Mouse (Mus musculus) kidney, postnatal 0 days (tissue): Measurements from ENCODE around the gene Ntng1. TPM values are rescaled to one million over a fixed set of nuclear protein-coding genes. Genes with fewer than 3 reads are reported as not detected.

ENCODE experiments used
- ATAC-seq: fragments of 200-750 bp; cut with Nextera tagmentation; replicated peaks from 2 replicates; pipeline ENCODE4 v1.8.0; 2017; ENCODE audit warnings: low read depth, moderate number of reproducible peaks, moderate TSS enrichment, moderate library complexity; ENCODE audit not compliant: low FRiP score
- DNase-seq: peaks from one replicate; pipeline ENCODE4 v3.0.0-alpha.2; 2016; ENCODE audit warnings: low spot score
- H3K27ac ChIP-seq: fragments of 300-500 bp; sonication (generic); 2 replicates; pipeline ENCODE4 v1.5.1; 2014; ENCODE audit warnings: mild to moderate bottlenecking
- H3K27me3 ChIP-seq: fragments of 300-500 bp; sonication (generic); 2 replicates; pipeline ENCODE4 v1.6.1; 2014; ENCODE audit warnings: low read length, mixed read lengths; ENCODE audit not compliant: insufficient read depth
- H3K36me3 ChIP-seq: fragments of 300-500 bp; sonication (generic); 2 replicates; pipeline ENCODE4 v1.6.1; 2014; ENCODE audit warnings: low read length, mixed read lengths; ENCODE audit not compliant: insufficient read depth
- H3K4me1 ChIP-seq: fragments of 300-500 bp; sonication (generic); replicated peaks from 2 replicates; pipeline ENCODE4 v1.6.1; 2014; ENCODE audit warnings: antibody characterized with exemption, low read length, mixed read lengths; ENCODE audit not compliant: insufficient read depth
- H3K4me2 ChIP-seq: fragments of 300-500 bp; sonication (generic); 2 replicates; pipeline ENCODE4 v1.6.1; 2014; ENCODE audit warnings: mild to moderate bottlenecking, low read length, moderate library complexity, mixed read lengths
- H3K4me3 ChIP-seq: fragments of 300-500 bp; sonication (generic); replicated peaks from 2 replicates; pipeline ENCODE4 v1.5.1; 2014; ENCODE audit warnings: low read depth, low read length
- H3K9ac ChIP-seq: fragments of 300-500 bp; sonication (generic); 2 replicates; pipeline ENCODE4 v1.6.1; 2014; ENCODE audit warnings: low read depth, low read length
- H3K9me3 ChIP-seq: fragments of 300-500 bp; sonication (generic); replicated peaks from 2 replicates; pipeline ENCODE4 v1.6.1; 2016; ENCODE audit warnings: low read length, inconsistent platforms, mixed read lengths
- CTCF ChIP-seq: IDR thresholded peaks from 2 replicates; pipeline ENCODE4 v1.5.1; 2016; ENCODE audit warnings: antibody characterized with exemption, low read depth, mild to moderate bottlenecking, moderate library complexity
- WGBS: fragments of 180-500 bp; shearing (Covaris S2); extraction: QIAGEN DNeasy Blood & Tissue Kit; methylation state at CpG from one replicate; pipeline ENCODE4 v1.1.7; 2014; 5-methylcytosine and 5-hydroxymethylcytosine counted together
- polyA plus RNA-seq: library from polyadenylated mRNA; unstranded; fragments of >200 nt; fragmentation: Nextera tagmentation; extraction: Ambion mirVana; gene quantifications from 2 replicates; pipeline ENCODE4 v1.2.1, GENCODE M21; 2015

Gene Ntng1
- polyA plus RNA-seq, 1 experiment from 2014 or later, result 4.4 TPM

DNA sequence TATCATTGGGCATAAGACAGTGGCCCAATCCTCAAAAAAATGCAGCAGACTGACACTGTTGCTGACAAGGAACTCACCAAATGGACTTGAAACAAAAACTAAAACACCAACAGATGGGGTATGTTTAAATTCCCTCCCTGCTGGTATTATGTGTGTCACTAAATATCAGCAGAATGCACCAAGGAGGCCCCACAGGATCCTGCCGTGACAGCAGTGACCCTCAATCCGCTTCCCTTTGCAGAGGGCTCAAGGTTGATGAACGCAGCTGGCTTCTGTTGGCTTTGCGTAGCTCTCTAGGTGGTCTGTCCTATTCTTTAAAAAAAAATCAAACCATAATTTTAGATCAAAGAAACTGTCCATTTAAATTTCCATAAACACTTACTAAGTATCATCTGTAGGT lies 226.7 kb downstream of the Ntng1 start:
- Histone ChIP-seq H3K4me2 (no peak overlapping the region), H3K36me3 (no peaks in the 10 kb centered on the region), H3K9me3 (no peaks in the 10 kb centered on the region), H3K27me3 (no peaks in the 10 kb centered on the region), H3K4me3 (no peak overlapping the region), H3K9ac (no peak overlapping the region), H3K27ac (no peak overlapping the region), H3K4me1 (no peaks in the 10 kb centered on the region)
- TF ChIP-seq CTCF, result no peak
- DNase-seq (no peak), ATAC-seq (no peak)
- 55% methylated on average over 4 of the region's 4 CpGs for WGBS

DNA sequence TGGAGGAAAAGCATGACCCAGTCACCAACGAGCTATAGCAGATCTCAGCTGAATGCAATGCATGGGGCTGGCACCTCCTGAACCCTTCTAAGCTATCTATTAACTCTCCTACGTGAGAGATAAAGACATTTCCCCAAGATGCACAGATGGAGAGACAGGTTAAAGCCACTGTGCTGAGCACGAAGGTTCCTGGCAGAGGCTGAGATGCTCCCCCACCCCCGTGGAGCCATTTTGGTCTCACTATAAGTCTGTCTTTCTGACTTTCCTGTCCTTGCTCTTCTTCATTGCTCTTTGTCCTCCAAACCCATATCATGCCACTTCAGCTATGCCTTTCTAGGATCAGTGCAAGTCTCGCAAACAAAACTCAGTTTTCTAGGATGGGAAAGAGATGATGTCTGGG lies 229.6 kb downstream of the Ntng1 start:
- Histone ChIP-seq H3K4me2 (no peak overlapping the region), H3K27me3 (no peaks in the 10 kb centered on the region), H3K4me3 (no peak overlapping the region), H3K36me3 (no peaks in the 10 kb centered on the region), H3K27ac (no peak overlapping the region), H3K9me3 (no peaks in the 10 kb centered on the region), H3K9ac (no peak overlapping the region), H3K4me1 (no peaks in the 10 kb centered on the region)
- ATAC-seq (no peak), DNase-seq (no peak)
- TF ChIP-seq CTCF, result no peak
- WGBS, result 84% methylated on average over 5 of the region's 5 CpGs

DNA sequence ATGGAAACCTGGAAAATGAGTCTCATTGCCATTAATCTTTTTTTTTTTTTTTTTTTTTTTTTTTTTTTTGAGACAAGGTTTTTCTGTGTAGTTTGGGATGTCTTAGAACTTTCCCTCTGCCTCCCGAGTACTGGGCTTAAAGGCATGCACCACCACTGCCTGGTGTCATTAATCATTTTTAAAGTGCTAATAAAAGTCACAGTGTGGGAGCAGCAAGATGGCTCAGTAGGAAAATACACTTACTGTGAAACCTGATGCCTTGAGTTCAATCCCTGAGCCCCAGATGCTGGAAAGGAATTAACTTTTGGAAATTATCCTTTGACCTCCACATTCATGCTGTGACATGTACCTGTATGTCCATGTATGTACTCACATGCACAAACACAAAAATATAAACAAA lies 253.2 kb downstream of the Ntng1 start:
- Histone ChIP-seq H3K4me1 (no peaks in the 10 kb centered on the region), H3K27me3 (no peaks in the 10 kb centered on the region), H3K27ac (no peak overlapping the region), H3K4me2 (no peak overlapping the region), H3K9me3 (no peaks in the 10 kb centered on the region), H3K9ac (no peak overlapping the region), H3K4me3 (no peak overlapping the region), H3K36me3 (no peaks in the 10 kb centered on the region)
- peak; percentile 65 for DNase-seq
- ATAC-seq, result peak; percentile 57; the same call in 1 of the 2 replicates
- 0% methylated on average over 1 of the region's 1 CpGs for WGBS
- TF ChIP-seq CTCF, result no peak

DNA sequence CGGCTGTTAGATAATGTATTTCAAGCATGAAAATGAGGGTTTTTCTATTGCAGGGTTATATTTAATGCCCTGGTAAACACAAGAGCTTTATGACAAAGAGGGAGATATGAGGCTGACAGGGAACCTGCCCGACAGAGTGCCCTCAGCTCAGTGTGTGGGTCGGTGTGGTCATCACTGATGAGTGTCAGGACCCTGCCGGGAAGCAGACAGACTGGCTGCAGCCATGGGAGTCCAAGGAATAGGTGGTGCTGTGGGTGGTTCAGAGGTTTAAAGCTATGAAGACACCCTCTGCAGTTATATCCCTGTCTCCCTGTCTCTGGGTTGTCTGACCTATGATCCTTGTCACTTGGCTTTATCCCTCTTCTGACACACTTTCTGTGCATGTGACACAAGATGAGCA lies 258.1 kb downstream of the Ntng1 start:
- Histone ChIP-seq H3K4me1 (no peaks in the 10 kb centered on the region), H3K4me2 (no peak overlapping the region), H3K36me3 (no peaks in the 10 kb centered on the region), H3K27ac (no peak overlapping the region), H3K9ac (no peak overlapping the region), H3K9me3 (no peaks in the 10 kb centered on the region), H3K27me3 (no peaks in the 10 kb centered on the region), H3K4me3 (no peak overlapping the region)
- DNase-seq (no peak), ATAC-seq (no peak)
- 48% methylated on average over 4 of the region's 4 CpGs for WGBS
- no peak for TF ChIP-seq CTCF

DNA sequence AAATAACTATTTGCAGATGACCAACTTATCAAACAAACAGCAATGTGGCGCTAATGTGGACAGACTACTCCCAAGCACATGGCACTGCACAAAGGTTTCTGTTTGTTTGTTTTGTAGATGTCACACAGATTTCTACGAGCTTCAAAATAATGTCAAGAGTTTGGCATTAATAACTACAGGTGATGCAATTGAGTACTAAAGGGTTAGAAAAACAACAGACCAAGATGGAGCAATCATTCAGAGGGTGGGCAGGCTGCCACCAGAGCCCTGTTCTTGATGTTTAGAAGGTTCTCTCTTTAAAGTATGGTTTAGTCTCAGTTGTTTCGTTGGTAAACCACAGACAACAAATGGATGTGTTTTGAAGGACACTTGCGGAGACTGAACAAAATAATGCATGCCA lies 264.8 kb downstream of the Ntng1 start:
- no peaks in the 10 kb centered on the region for H3K27me3 ChIP-seq
- no peak overlapping the region for H3K9ac ChIP-seq
- H3K4me1 ChIP-seq, result no peaks in the 10 kb centered on the region
- no peak overlapping the region for H3K4me2 ChIP-seq
- no peaks in the 10 kb centered on the region for H3K9me3 ChIP-seq
- ATAC-seq, result no peak
- no peaks in the 10 kb centered on the region for H3K36me3 ChIP-seq
- H3K4me3 ChIP-seq, result no peak overlapping the region
- WGBS, result 81% methylated on average over 4 of the region's 4 CpGs
- no peak overlapping the region for H3K27ac ChIP-seq
- no peak for DNase-seq
- TF ChIP-seq CTCF, result no peak

DNA sequence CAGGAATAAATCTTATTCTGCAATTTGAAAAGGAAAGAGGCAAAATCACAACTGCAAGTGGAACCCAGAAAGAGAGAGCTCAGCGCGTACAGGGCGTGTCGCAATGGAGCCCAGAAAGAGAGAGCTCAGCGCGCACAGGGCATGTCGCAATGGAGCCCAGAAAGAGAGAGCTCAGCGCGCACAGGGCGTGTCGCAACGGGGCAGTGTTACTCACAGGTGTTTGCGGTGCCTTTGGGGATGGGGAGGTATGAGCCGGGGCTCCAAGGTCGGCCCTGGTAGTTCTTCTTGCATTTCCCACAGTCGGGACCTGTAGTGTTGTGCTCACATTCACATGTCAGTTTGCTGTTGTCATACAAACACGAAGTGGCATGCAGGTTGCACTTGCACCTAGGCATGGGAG lies 271.8 kb downstream of the Ntng1 start:
- WGBS, result 93% methylated on average over 17 of the region's 17 CpGs
- no peaks in the 10 kb centered on the region for H3K9me3 ChIP-seq
- no peak overlapping the region for H3K9ac ChIP-seq
- H3K27ac ChIP-seq, result no peak overlapping the region
- no peak overlapping the region for H3K4me2 ChIP-seq
- H3K36me3 ChIP-seq, result no peaks in the 10 kb centered on the region
- DNase-seq, result no peak
- no peaks in the 10 kb centered on the region for H3K27me3 ChIP-seq
- no peaks in the 10 kb centered on the region for H3K4me1 ChIP-seq
- no peak for TF ChIP-seq CTCF
- ATAC-seq, result no peak
- H3K4me3 ChIP-seq, result no peak overlapping the region

DNA sequence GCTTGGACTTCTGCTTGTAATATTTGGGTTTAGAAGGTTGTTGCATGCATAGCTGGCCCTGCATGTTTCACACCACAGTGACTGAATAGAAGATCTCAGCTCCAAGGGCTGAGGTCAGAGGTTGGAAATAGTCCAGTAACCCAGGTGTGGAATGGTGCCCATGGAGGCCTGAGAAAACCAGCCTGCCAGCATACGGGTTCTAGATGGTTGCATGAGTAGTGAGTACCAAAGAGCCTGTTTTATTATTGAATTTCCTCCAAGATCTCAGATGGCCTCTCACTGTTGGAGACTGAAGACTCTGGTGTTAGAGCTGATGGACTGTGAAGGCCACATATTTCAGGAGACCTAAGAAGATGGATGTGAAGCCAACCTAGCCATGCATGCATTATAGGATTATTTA lies 285.5 kb downstream of the Ntng1 start:
- no peaks in the 10 kb centered on the region for H3K4me1 ChIP-seq
- H3K4me3 ChIP-seq, result no peak overlapping the region
- no peak overlapping the region for H3K9ac ChIP-seq
- WGBS, result 94% methylated on average over 1 of the region's 1 CpGs
- H3K4me2 ChIP-seq, result no peak overlapping the region
- H3K27me3 ChIP-seq, result no peaks in the 10 kb centered on the region
- ATAC-seq (no peak), DNase-seq (no peak)
- no peak for TF ChIP-seq CTCF
- no peaks in the 10 kb centered on the region for H3K9me3 ChIP-seq
- no peak overlapping the region for H3K27ac ChIP-seq
- H3K36me3 ChIP-seq, result no peaks in the 10 kb centered on the region
